Comparison of ENCODE assay signal across 26 mouse cellular contexts in genomic region chr6:85179569-85179968, GRCm38 (mm10). TPM values are rescaled to one million over a fixed set of nuclear protein-coding genes. Genes with fewer than 3 reads are reported as not detected.
A peak's percentile ranks its signal among the peaks of the same experiment; 100 is the strongest.
DNase-seq lines count a peak whose midpoint lies in the region; ATAC-seq and TF ChIP-seq lines count a peak whose summit lies in the region.
"Had no signal": no experiment of that assay in that cellular context is flagged by ENCODE, and none has a peak within 500 bp of the region (broad histone marks: within the 10 kb centered on the region; RNA-seq: fewer than 3 reads in every experiment).

No protein-coding gene starts in this region.

- no peak for ATAC-seq in forebrain, postnatal 0 days
- ATAC-seq in forebrain, embryonic 14.5 days: no peak
- ATAC-seq in kidney, embryonic 15.5 days (replicated peaks; ENCODE audit: low FRiP score): no peak
- no peak for ATAC-seq in midbrain, postnatal 0 days (ENCODE audit: low FRiP score)
- no peak for ATAC-seq in midbrain, embryonic 11.5 days (ENCODE audit: low FRiP score)
- ATAC-seq: liver, embryonic 12.5 days; midbrain, embryonic 16.5 days had no signal

- no peaks in the 10 kb centered on the region for H3K9me3 ChIP-seq in forebrain, postnatal 0 days (ENCODE audit: low read length)
- H3K9me3 ChIP-seq in forebrain, embryonic 14.5 days (replicated peaks; ENCODE audit: control insufficient read depth, low read length): no peaks in the 10 kb centered on the region
- H3K9me3 ChIP-seq in kidney, embryonic 15.5 days (replicated peaks): no peaks in the 10 kb centered on the region
- no peaks in the 10 kb centered on the region for H3K9me3 ChIP-seq in midbrain, postnatal 0 days (ENCODE audit: low read length)
- H3K9me3 ChIP-seq in midbrain, embryonic 11.5 days (ENCODE audit: control insufficient read depth, low read length): no peaks in the 10 kb centered on the region
- H3K9me3 ChIP-seq: forebrain, embryonic 10.5 days; limb, embryonic 13.5 days; liver, embryonic 12.5 days; lung, embryonic 15.5 days; neural tube, embryonic 15.5 days; stomach, embryonic 15.5 days had no signal

- peak; percentile 33 for TF ChIP-seq CTCF in forebrain, postnatal 0 days (IDR thresholded peaks at IDR 0.05; ENCODE audit: low read depth)
- TF ChIP-seq CTCF in midbrain, postnatal 0 days (IDR thresholded peaks at IDR 0.05): peak; percentile 32

- no peak for DNase-seq in forebrain, postnatal 0 days
- DNase-seq in forebrain, embryonic 14.5 days (ENCODE audit: low spot score): no peak
- peak; percentile 71 for DNase-seq in kidney, adult 9 months
- no peak for DNase-seq in midbrain, postnatal 0 days (ENCODE audit: low spot score)
- DNase-seq in midbrain, embryonic 11.5 days (ENCODE audit: low spot score, missing footprints): no peak
- DNase-seq in thymus, postnatal 14 days: no peak
- no peak for DNase-seq in right cerebral cortex, adult 18-20 months
- DNase-seq: adrenal gland, postnatal 36 days; gastrocnemius, postnatal 25 days; heart, postnatal 4 days; layer of hippocampus, postnatal 36 days; lung, postnatal 4 days; thymus, adult 18-20 months; thymus, postnatal 4 days had no signal

- WGBS in forebrain, postnatal 0 days: 81% methylated on average over 3 of the region's 3 CpGs
- WGBS in forebrain, embryonic 14.5 days: 81% methylated on average over 3 of the region's 3 CpGs
- WGBS in kidney, embryonic 15.5 days: 78% methylated on average over 3 of the region's 3 CpGs
- WGBS in midbrain, postnatal 0 days: 78% methylated on average over 3 of the region's 3 CpGs
- WGBS in midbrain, embryonic 11.5 days: 82% methylated on average over 3 of the region's 3 CpGs

- H3K9ac ChIP-seq in forebrain, postnatal 0 days: no peak overlapping the region
- H3K9ac ChIP-seq in forebrain, embryonic 14.5 days (ENCODE audit: low read length): no peak overlapping the region
- no peak overlapping the region for H3K9ac ChIP-seq in kidney, embryonic 15.5 days
- no peak overlapping the region for H3K9ac ChIP-seq in midbrain, postnatal 0 days (replicated peaks; ENCODE audit: low read length, poor library complexity, severe bottlenecking)
- H3K9ac ChIP-seq in midbrain, embryonic 11.5 days (ENCODE audit: low read length): no peak overlapping the region
- H3K9ac ChIP-seq: hindbrain, embryonic 14.5 days; limb, embryonic 13.5 days; liver, embryonic 12.5 days; lung, embryonic 15.5 days; neural tube, embryonic 15.5 days; stomach, embryonic 15.5 days had no signal

- no peaks in the 10 kb centered on the region; the same call in 1 of the 2 replicates for H3K27me3 ChIP-seq in forebrain, postnatal 0 days (ENCODE audit: insufficient read depth, low read length)
- peaks cover 4% of the 10 kb centered on the region; the same call in 1 of the 2 replicates for H3K27me3 ChIP-seq in forebrain, embryonic 14.5 days (replicated peaks; ENCODE audit: control insufficient read depth, insufficient read depth, low read length)
- peaks cover 34% of the 10 kb centered on the region for H3K27me3 ChIP-seq in kidney, embryonic 15.5 days
- peaks cover 2% of the 10 kb centered on the region; the same call in 1 of the 2 replicates for H3K27me3 ChIP-seq in midbrain, postnatal 0 days (ENCODE audit: insufficient read depth, low read length)
- H3K27me3 ChIP-seq in midbrain, embryonic 11.5 days (ENCODE audit: control insufficient read depth, insufficient read depth, low read length): peaks cover 9% of the 10 kb centered on the region

- H3K27ac ChIP-seq in forebrain, postnatal 0 days (ENCODE audit: low read depth, low read length): no peak overlapping the region
- no peak overlapping the region for H3K27ac ChIP-seq in forebrain, embryonic 14.5 days (ENCODE audit: low read depth, low read length)
- no peak overlapping the region for H3K27ac ChIP-seq in kidney, embryonic 15.5 days
- no peak overlapping the region for H3K27ac ChIP-seq in midbrain, postnatal 0 days (ENCODE audit: low read depth, low read length)
- H3K27ac ChIP-seq in midbrain, embryonic 11.5 days (ENCODE audit: low read depth, low read length): no peak overlapping the region
- H3K27ac ChIP-seq: forebrain, embryonic 10.5 days; hindbrain, embryonic 14.5 days; limb, embryonic 13.5 days; liver, embryonic 12.5 days; lung, embryonic 15.5 days; neural tube, embryonic 15.5 days; stomach, embryonic 15.5 days had no signal

- H3K4me1 ChIP-seq in forebrain, postnatal 0 days (ENCODE audit: insufficient read depth): no peaks in the 10 kb centered on the region
- H3K4me1 ChIP-seq in forebrain, embryonic 14.5 days (ENCODE audit: control insufficient read depth, insufficient read depth, low read length): no peaks in the 10 kb centered on the region
- H3K4me1 ChIP-seq in kidney, embryonic 15.5 days: no peaks in the 10 kb centered on the region
- no peaks in the 10 kb centered on the region for H3K4me1 ChIP-seq in midbrain, postnatal 0 days (ENCODE audit: insufficient read depth, low read length)
- no peaks in the 10 kb centered on the region for H3K4me1 ChIP-seq in midbrain, embryonic 11.5 days (ENCODE audit: control insufficient read depth, insufficient read depth, low read length)
- H3K4me1 ChIP-seq: forebrain, embryonic 10.5 days; limb, embryonic 13.5 days; liver, embryonic 12.5 days; lung, embryonic 15.5 days; neural tube, embryonic 15.5 days; stomach, embryonic 15.5 days had no signal

- H3K4me2 ChIP-seq in forebrain, postnatal 0 days (ENCODE audit: low read depth): no peak overlapping the region
- H3K4me2 ChIP-seq in forebrain, embryonic 14.5 days (ENCODE audit: low read length): no peak overlapping the region
- no peak overlapping the region for H3K4me2 ChIP-seq in kidney, embryonic 15.5 days
- H3K4me2 ChIP-seq in midbrain, postnatal 0 days (ENCODE audit: low read depth, low read length, poor library complexity, severe bottlenecking): no peak overlapping the region
- no peak overlapping the region for H3K4me2 ChIP-seq in midbrain, embryonic 11.5 days
- H3K4me2 ChIP-seq: hindbrain, embryonic 14.5 days; limb, embryonic 13.5 days; liver, embryonic 12.5 days; lung, embryonic 15.5 days; neural tube, embryonic 15.5 days; stomach, embryonic 15.5 days had no signal

- H3K36me3 ChIP-seq in forebrain, postnatal 0 days (ENCODE audit: insufficient read depth): no peaks in the 10 kb centered on the region
- no peaks in the 10 kb centered on the region for H3K36me3 ChIP-seq in forebrain, embryonic 14.5 days (ENCODE audit: control insufficient read depth, insufficient read depth, low read length)
- H3K36me3 ChIP-seq in kidney, embryonic 15.5 days: no peaks in the 10 kb centered on the region
- no peaks in the 10 kb centered on the region for H3K36me3 ChIP-seq in midbrain, postnatal 0 days (ENCODE audit: insufficient read depth, low read length)
- no peaks in the 10 kb centered on the region for H3K36me3 ChIP-seq in midbrain, embryonic 11.5 days (ENCODE audit: control insufficient read depth, insufficient read depth, low read length)
- H3K36me3 ChIP-seq: forebrain, embryonic 10.5 days; limb, embryonic 13.5 days; liver, embryonic 12.5 days; lung, embryonic 15.5 days; neural tube, embryonic 15.5 days; stomach, embryonic 15.5 days had no signal

- no peak overlapping the region for H3K4me3 ChIP-seq in forebrain, postnatal 0 days (ENCODE audit: low read depth, low read length)
- H3K4me3 ChIP-seq in forebrain, embryonic 14.5 days (ENCODE audit: low read depth, low read length): no peak overlapping the region
- H3K4me3 ChIP-seq in kidney, embryonic 15.5 days (replicated peaks): no peak overlapping the region
- no peak overlapping the region for H3K4me3 ChIP-seq in midbrain, postnatal 0 days (ENCODE audit: low read depth, low read length)
- H3K4me3 ChIP-seq in midbrain, embryonic 11.5 days (ENCODE audit: low read depth, low read length): no peak overlapping the region
- H3K4me3 ChIP-seq: forebrain, embryonic 10.5 days; limb, embryonic 13.5 days; liver, embryonic 12.5 days; lung, embryonic 15.5 days; neural tube, embryonic 15.5 days; stomach, embryonic 15.5 days had no signal

RNA-seq across cellular contexts. Expression of gene Emx1, which starts 7.7 kb away (rescaled TPM):
- total RNA-seq in forebrain, postnatal 0 days (2014; rRNA removed): 25.7 and 41.6 TPM in 2 replicates
- 28.8 and 41.0 TPM in 2 replicates for polyA plus RNA-seq in forebrain, postnatal 0 days (2015; fragmentation: Nextera tagmentation; extraction: Ambion mirVana)
- 61.3 and 68.6 TPM in 2 replicates for polyA plus RNA-seq in forebrain, embryonic 14.5 days (2014; fragmentation: Nextera tagmentation; extraction: Ambion mirVana)
- 12.1 and 12.9 TPM in 2 replicates for polyA plus RNA-seq in kidney, embryonic 15.5 days (2015; fragmentation: Nextera tagmentation; extraction: Ambion mirVana)
- 0.88 and 2.6 TPM in 2 replicates for total RNA-seq in midbrain, postnatal 0 days (2014; rRNA removed)
- polyA plus RNA-seq in midbrain, postnatal 0 days (2015; fragmentation: Nextera tagmentation; extraction: Ambion mirVana): 0.58 and 0.64 TPM in 2 replicates
- 2.7 and 3.6 TPM in 2 replicates for polyA plus RNA-seq in midbrain, embryonic 11.5 days (2014; fragmentation: Nextera tagmentation; extraction: Ambion mirVana)
- total RNA-seq: adrenal gland, postnatal 36 days; gastrocnemius, postnatal 25 days; heart, adult 8-10 months; heart, postnatal 4 days had no signal
- polyA plus RNA-seq: heart, embryonic 14.5 days; hindbrain, embryonic 14.5 days; intestine, embryonic 14.5 days; liver, embryonic 12.5 days; lung, embryonic 15.5 days; neural tube, embryonic 15.5 days; stomach, embryonic 15.5 days had no signal

RNA-seq across cellular contexts. Expression of gene Spr, which starts 42.0 kb away (rescaled TPM):
- 34.3 and 52.0 TPM in 2 replicates for total RNA-seq in forebrain, postnatal 0 days (2014; rRNA removed)
- 38.4 and 49.5 TPM in 2 replicates for polyA plus RNA-seq in forebrain, postnatal 0 days (2015; fragmentation: Nextera tagmentation; extraction: Ambion mirVana)
- polyA plus RNA-seq in forebrain, embryonic 14.5 days (2014; fragmentation: Nextera tagmentation; extraction: Ambion mirVana): 57.6 and 59.4 TPM in 2 replicates
- polyA plus RNA-seq in kidney, embryonic 15.5 days (2015; fragmentation: Nextera tagmentation; extraction: Ambion mirVana): 64.0 and 66.6 TPM in 2 replicates
- 29.0 and 32.5 TPM in 2 replicates for total RNA-seq in midbrain, postnatal 0 days (2014; rRNA removed)
- 28.4 and 32.9 TPM in 2 replicates for polyA plus RNA-seq in midbrain, postnatal 0 days (2015; fragmentation: Nextera tagmentation; extraction: Ambion mirVana)
- polyA plus RNA-seq in midbrain, embryonic 11.5 days (2014; fragmentation: Nextera tagmentation; extraction: Ambion mirVana): 41.1 and 45.5 TPM in 2 replicates
